24 mouse cellular contexts compared by ENCODE assay signal in genomic region chr11:79746552-79747102, GRCm38 (mm10).
DNase-seq lines count a peak whose midpoint lies in the region; ATAC-seq and TF ChIP-seq lines count a peak whose summit lies in the region.
"Had no signal": no experiment of that assay in that cellular context is flagged by ENCODE, and none has a peak within 500 bp of the region (broad histone marks: within the 10 kb centered on the region; RNA-seq: fewer than 3 reads in every experiment).

No protein-coding gene starts in this region.

- H3K4me2 ChIP-seq in kidney, embryonic 16.5 days (replicated peaks; ENCODE audit: low read depth, low read length) = no peak overlapping the region
- no peak overlapping the region for H3K4me2 ChIP-seq in kidney, embryonic 15.5 days
- H3K4me2 ChIP-seq in liver, embryonic 15.5 days = peak overlapping the region; percentile 44
- peak overlapping the region; percentile 32; the same call in 1 of the 2 replicates for H3K4me2 ChIP-seq in stomach, postnatal 0 days (replicated peaks; ENCODE audit: low read depth)
- H3K4me2 ChIP-seq: embryonic facial prominence, embryonic 13.5 days; heart, embryonic 11.5 days; hindbrain, embryonic 13.5 days; limb, embryonic 15.5 days; midbrain, embryonic 15.5 days had no signal

- peak overlapping the region; percentile 22 for H3K4me3 ChIP-seq in erythroblast, embryonic 14.5 days (replicated peaks)
- no peak overlapping the region for H3K4me3 ChIP-seq in kidney, embryonic 16.5 days (ENCODE audit: low read length)
- no peak overlapping the region for H3K4me3 ChIP-seq in kidney, embryonic 15.5 days (replicated peaks)
- no peak overlapping the region; the same call in 1 of the 2 replicates for H3K4me3 ChIP-seq in liver, embryonic 15.5 days (replicated peaks)
- H3K4me3 ChIP-seq in stomach, postnatal 0 days (ENCODE audit: low read depth, low read length) = no peak overlapping the region
- H3K4me3 ChIP-seq: embryonic facial prominence, embryonic 13.5 days; hindbrain, embryonic 13.5 days; layer of hippocampus, adult 2 months; limb, embryonic 15.5 days; midbrain, embryonic 15.5 days had no signal

- H3K9me3 ChIP-seq in erythroblast, embryonic 14.5 days (ENCODE audit: control insufficient read depth, low read length) = no peaks in the 10 kb centered on the region; the same call in 1 of the 2 replicates
- H3K9me3 ChIP-seq in kidney, embryonic 16.5 days (ENCODE audit: low read length) = no peaks in the 10 kb centered on the region
- H3K9me3 ChIP-seq in kidney, embryonic 15.5 days (replicated peaks) = no peaks in the 10 kb centered on the region
- no peaks in the 10 kb centered on the region for H3K9me3 ChIP-seq in liver, embryonic 15.5 days (replicated peaks)
- H3K9me3 ChIP-seq in stomach, postnatal 0 days (ENCODE audit: control insufficient read depth, low read length) = no peaks in the 10 kb centered on the region
- H3K9me3 ChIP-seq: embryonic facial prominence, embryonic 13.5 days; hindbrain, embryonic 13.5 days; limb, embryonic 15.5 days; midbrain, embryonic 15.5 days had no signal

- DNase-seq in stomach, postnatal 0 days (ENCODE audit: low spot score) = peak; percentile 54
- no peak for DNase-seq in heart, postnatal 4 days
- no peak for DNase-seq in layer of hippocampus, postnatal 10 days (ENCODE audit: low spot score in 2 of 2)
- DNase-seq: adrenal gland, postnatal 25 days; cerebellum, adult 11-12 months; cerebellum, postnatal 14 days; heart, postnatal 10 days; lung, postnatal 10 days; right cerebral cortex, postnatal 14 days; thymus, postnatal 4 days had no signal

- no peak for ATAC-seq in erythroblast, adult 5-6 weeks (replicated peaks; ENCODE audit: low FRiP score, poor library complexity, severe bottlenecking)
- 0 out of 2 replicates have a peak, but pooled peaks have one; percentile 19 for ATAC-seq in kidney, embryonic 16.5 days (ENCODE audit: low FRiP score, low TSS enrichment)
- ATAC-seq in kidney, embryonic 15.5 days (replicated peaks; ENCODE audit: low FRiP score) = no peak
- peak; percentile 86 for ATAC-seq in liver, embryonic 15.5 days (ENCODE audit: insufficient read depth)
- ATAC-seq in stomach, postnatal 0 days (ENCODE audit: low FRiP score, low TSS enrichment) = peak; percentile 90
- ATAC-seq: CD4-positive, CD25-positive, alpha-beta regulatory T cell, adult 4 months; inflammation-experienced regulatory T-cells, adult 6 months; midbrain, embryonic 15.5 days; Patski had no signal

- H3K36me3 ChIP-seq in erythroblast, embryonic 14.5 days (ENCODE audit: control insufficient read depth) = no peaks in the 10 kb centered on the region
- H3K36me3 ChIP-seq in kidney, embryonic 16.5 days (ENCODE audit: insufficient read depth, low read length) = no peaks in the 10 kb centered on the region
- no peaks in the 10 kb centered on the region for H3K36me3 ChIP-seq in kidney, embryonic 15.5 days
- no peaks in the 10 kb centered on the region for H3K36me3 ChIP-seq in liver, embryonic 15.5 days (replicated peaks)
- H3K36me3 ChIP-seq in stomach, postnatal 0 days (ENCODE audit: control insufficient read depth, insufficient read depth, low read length) = no peaks in the 10 kb centered on the region
- H3K36me3 ChIP-seq: embryonic facial prominence, embryonic 13.5 days; hindbrain, embryonic 13.5 days; limb, embryonic 15.5 days; midbrain, embryonic 15.5 days had no signal

- TF ChIP-seq EP300 in stomach, postnatal 0 days (optimal IDR thresholded peaks at IDR 0.05) = no peak

- peaks cover 7% of the 10 kb centered on the region for H3K4me1 ChIP-seq in erythroblast, embryonic 14.5 days (ENCODE audit: control insufficient read depth)
- H3K4me1 ChIP-seq in kidney, embryonic 16.5 days (ENCODE audit: insufficient read depth, low read length) = no peaks in the 10 kb centered on the region
- H3K4me1 ChIP-seq in kidney, embryonic 15.5 days = no peaks in the 10 kb centered on the region
- peaks cover 12% of the 10 kb centered on the region; the same call in 1 of the 2 replicates for H3K4me1 ChIP-seq in liver, embryonic 15.5 days (replicated peaks)
- H3K4me1 ChIP-seq in stomach, postnatal 0 days (replicated peaks; ENCODE audit: control insufficient read depth, insufficient read depth) = no peaks in the 10 kb centered on the region
- H3K4me1 ChIP-seq: embryonic facial prominence, embryonic 13.5 days; hindbrain, embryonic 13.5 days; limb, embryonic 15.5 days; midbrain, embryonic 15.5 days had no signal

- H3K9ac ChIP-seq in kidney, embryonic 16.5 days (replicated peaks; ENCODE audit: low read length) = no peak overlapping the region
- no peak overlapping the region for H3K9ac ChIP-seq in kidney, embryonic 15.5 days
- no peak overlapping the region for H3K9ac ChIP-seq in liver, embryonic 15.5 days
- H3K9ac ChIP-seq in stomach, postnatal 0 days (ENCODE audit: low read length) = no peak overlapping the region; the same call in 1 of the 2 replicates
- H3K9ac ChIP-seq: embryonic facial prominence, embryonic 13.5 days; hindbrain, embryonic 13.5 days; limb, embryonic 15.5 days; midbrain, embryonic 15.5 days had no signal

- no peak overlapping the region for H3K27ac ChIP-seq in kidney, embryonic 16.5 days (ENCODE audit: low read length)
- no peak overlapping the region for H3K27ac ChIP-seq in kidney, embryonic 15.5 days
- peak overlapping the region; percentile 76 for H3K27ac ChIP-seq in liver, embryonic 15.5 days (replicated peaks)
- H3K27ac ChIP-seq in stomach, postnatal 0 days (replicated peaks) = peak overlapping the region; percentile 63; the same call in 1 of the 2 replicates
- H3K27ac ChIP-seq: embryonic facial prominence, embryonic 13.5 days; hindbrain, embryonic 13.5 days; layer of hippocampus, adult 2 months; limb, embryonic 15.5 days; midbrain, embryonic 15.5 days had no signal

- WGBS in kidney, embryonic 16.5 days = 81% methylated on average over 11 of the region's 11 CpGs
- WGBS in kidney, embryonic 15.5 days = 84% methylated on average over 11 of the region's 11 CpGs
- WGBS in liver, embryonic 15.5 days (ENCODE audit: insufficient replicate concordance) = 69% methylated on average over 11 of the region's 11 CpGs
- WGBS in stomach, postnatal 0 days = 62% methylated on average over 11 of the region's 11 CpGs

- no peak for TF ChIP-seq CTCF in stomach, postnatal 0 days (IDR thresholded peaks at IDR 0.05; ENCODE audit: low read depth)

- H3K27me3 ChIP-seq in erythroblast, embryonic 14.5 days (ENCODE audit: control insufficient read depth) = no peaks in the 10 kb centered on the region
- no peaks in the 10 kb centered on the region for H3K27me3 ChIP-seq in kidney, embryonic 16.5 days (ENCODE audit: insufficient read depth, low read length)
- H3K27me3 ChIP-seq in kidney, embryonic 15.5 days = no peaks in the 10 kb centered on the region
- H3K27me3 ChIP-seq in liver, embryonic 15.5 days = no peaks in the 10 kb centered on the region
- H3K27me3 ChIP-seq in stomach, postnatal 0 days (ENCODE audit: control insufficient read depth, insufficient read depth, low read length) = no peaks in the 10 kb centered on the region
- H3K27me3 ChIP-seq: embryonic facial prominence, embryonic 13.5 days; hindbrain, embryonic 13.5 days; limb, embryonic 15.5 days; midbrain, embryonic 15.5 days; Patski had no signal

Comparison
In these comparisons a context has a peak if more than half of its experiments do, and no peak if none do; other contexts are left out.
1. ATAC-seq: peak in kidney, embryonic 16.5 days (single experiment), liver, embryonic 15.5 days (single experiment) and stomach, postnatal 0 days (single experiment); none in erythroblast, adult 5-6 weeks (single experiment) and kidney, embryonic 15.5 days (single experiment).
2. H3K27ac ChIP-seq: peak in liver, embryonic 15.5 days (single experiment) and stomach, postnatal 0 days (single experiment); none in kidney, embryonic 16.5 days (single experiment) and kidney, embryonic 15.5 days (single experiment).
3. H3K4me2 ChIP-seq: peak in liver, embryonic 15.5 days (single experiment) and stomach, postnatal 0 days (single experiment); none in kidney, embryonic 16.5 days (single experiment) and kidney, embryonic 15.5 days (single experiment).